Mouse (Mus musculus) heart, postnatal 0 days (tissue): ENCODE data around the gene Scn3b. TPM values are rescaled to one million over a fixed set of nuclear protein-coding genes. Genes with fewer than 3 reads are reported as not detected.

Experiments
- ATAC-seq: fragments of 200-750 bp; cut with Nextera tagmentation; 2 replicates; pipeline ENCODE4 v1.8.0; 2017; ENCODE audit warnings: low read depth, moderate number of reproducible peaks, moderate library complexity; ENCODE audit not compliant: insufficient read depth
- DNase-seq: peaks from one replicate; pipeline ENCODE4 v3.0.0-alpha.2; 2016; ENCODE audit warnings: low spot score
- H3K27ac ChIP-seq: fragments of 300-500 bp; sonication (generic); 2 replicates; pipeline ENCODE4 v1.5.1; 2014; ENCODE audit warnings: low read depth, mild to moderate bottlenecking
- H3K27me3 ChIP-seq: fragments of 300-500 bp; sonication (generic); 2 replicates; pipeline ENCODE4 v1.6.1; 2014; ENCODE audit warnings: low read length, mixed read lengths; ENCODE audit not compliant: control insufficient read depth, insufficient read depth
- H3K36me3 ChIP-seq: fragments of 300-500 bp; sonication (generic); replicated peaks from 2 replicates; pipeline ENCODE4 v1.6.1; 2014; ENCODE audit warnings: low read length, mixed read lengths; ENCODE audit not compliant: control insufficient read depth, insufficient read depth
- H3K4me1 ChIP-seq: fragments of 300-500 bp; sonication (generic); 2 replicates; pipeline ENCODE4 v1.6.1; 2014; ENCODE audit warnings: antibody characterized with exemption; ENCODE audit not compliant: control insufficient read depth, insufficient read depth
- H3K4me2 ChIP-seq: fragments of 300-500 bp; sonication (generic); 2 replicates; pipeline ENCODE4 v1.6.1; 2014; ENCODE audit warnings: low read depth, mild to moderate bottlenecking, low read length, moderate library complexity
- H3K4me3 ChIP-seq: fragments of 300-500 bp; sonication (generic); 2 replicates; pipeline ENCODE4 v1.5.1; 2014; ENCODE audit warnings: low read depth, low read length
- H3K9ac ChIP-seq: fragments of 300-500 bp; sonication (generic); replicated peaks from 2 replicates; pipeline ENCODE4 v1.6.1; 2014; ENCODE audit warnings: low read depth, low read length, mixed read lengths
- H3K9me3 ChIP-seq: fragments of 300-500 bp; sonication (generic); replicated peaks from 2 replicates; pipeline ENCODE4 v1.6.1; 2016; ENCODE audit warnings: low read length; ENCODE audit not compliant: control insufficient read depth
- CTCF ChIP-seq: IDR thresholded peaks from 2 replicates; pipeline ENCODE4 v1.5.1; 2016; ENCODE audit warnings: antibody characterized with exemption, control low read depth, low read depth
- EP300 ChIP-seq: IDR thresholded peaks from 2 replicates; pipeline ENCODE4 v1.6.1; 2016; ENCODE audit warnings: antibody characterized with exemption, low read depth
- WGBS: fragments of 180-500 bp; shearing (Covaris S2); extraction: QIAGEN DNeasy Blood & Tissue Kit; methylation state at CpG from one replicate; pipeline ENCODE4 v1.1.7; 2014; 5-methylcytosine and 5-hydroxymethylcytosine counted together
- polyA plus RNA-seq: library from polyadenylated mRNA; unstranded; fragments of >200 nt; fragmentation: Nextera tagmentation; extraction: Ambion mirVana; gene quantifications from 2 replicates; pipeline ENCODE4 v1.2.1, GENCODE M21; 2015
- total RNA-seq: library from RNA; depleted of rRNA; stranded (reverse); fragments of >200 nt; gene quantifications from 2 replicates; pipeline ENCODE4 v1.2.3, GENCODE M21; 2014; ENCODE audit warnings: low replicate concordance

Scn3b gene
- total and polyA plus RNA-seq, 2 experiments from 2014 or later, result 0.75 to 5.5 TPM

GRCm38 (mm10) chr9:40271075-40271474 is 2.1 kb downstream of the Scn3b start:
- H3K4me3 ChIP-seq, result no peak overlapping the region
- DNase-seq (no peak), ATAC-seq (no peak)
- no peak overlapping the region for H3K4me2 ChIP-seq
- peaks cover 17% of the 10 kb centered on the region for H3K4me1 ChIP-seq
- WGBS, result 45% methylated on average over 3 of the region's 3 CpGs
- H3K27ac ChIP-seq, result no peak overlapping the region
- H3K9me3 ChIP-seq, result no peaks in the 10 kb centered on the region
- no peak overlapping the region for H3K9ac ChIP-seq
- no peaks in the 10 kb centered on the region for H3K36me3 ChIP-seq
- TF ChIP-seq EP300 (no peak), CTCF (no peak)
- peaks cover 18% of the 10 kb centered on the region; the same call in 1 of the 2 replicates for H3K27me3 ChIP-seq

DNA sequence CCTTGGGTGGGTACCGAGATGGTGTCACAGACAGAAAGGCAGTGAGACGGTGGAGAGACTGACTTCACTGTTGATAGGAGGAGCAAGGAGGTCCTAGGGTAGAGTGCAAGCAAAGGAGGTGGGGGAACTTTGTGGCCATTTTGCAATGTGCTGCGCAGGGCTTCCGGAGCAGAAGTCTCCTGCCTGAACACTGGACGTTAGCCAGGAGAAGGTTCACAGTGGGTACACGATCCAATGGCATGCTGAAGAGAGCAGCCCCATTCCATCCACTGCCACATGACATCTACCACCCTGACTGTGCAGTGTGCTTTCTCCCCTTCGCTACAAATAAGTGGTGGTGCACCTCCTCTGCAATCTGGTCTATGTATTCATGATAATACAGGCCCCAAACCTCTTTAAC is 3.8 kb downstream of the Scn3b start:
- 66% methylated on average over 7 of the region's 7 CpGs for WGBS
- Histone ChIP-seq H3K27ac (no peak overlapping the region), H3K9ac (no peak overlapping the region), H3K4me1 (peaks cover 17% of the 10 kb centered on the region), H3K4me3 (no peak overlapping the region), H3K9me3 (no peaks in the 10 kb centered on the region), H3K4me2 (no peak overlapping the region), H3K27me3 (peaks cover 18% of the 10 kb centered on the region; the same call in 1 of the 2 replicates), H3K36me3 (no peaks in the 10 kb centered on the region)
- DNase-seq (no peak), ATAC-seq (no peak)
- TF ChIP-seq EP300 (no peak), CTCF (no peak)

DNA sequence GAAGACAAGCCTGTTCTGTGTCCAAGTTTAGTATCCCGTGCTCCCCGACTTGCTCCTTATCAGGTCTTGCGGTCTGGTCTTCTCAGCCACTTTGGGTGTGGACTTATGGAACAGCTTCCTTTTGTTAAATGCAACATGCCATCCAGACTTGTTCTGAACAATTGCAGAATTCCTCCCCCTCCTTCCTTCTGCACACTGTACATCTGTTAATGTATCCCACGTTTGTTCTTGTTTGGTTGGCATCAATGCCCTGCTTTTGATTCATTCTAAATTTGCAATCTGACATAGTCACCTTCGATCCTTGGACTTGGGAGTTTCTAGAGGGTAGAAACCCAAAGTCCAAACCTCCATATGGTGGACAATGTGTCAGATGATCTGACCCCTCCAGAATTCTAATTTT is 6.9 kb downstream of the Scn3b start:
- no peaks in the 10 kb centered on the region for H3K9me3 ChIP-seq
- WGBS, result 55% methylated on average over 5 of the region's 5 CpGs
- no peak for DNase-seq
- H3K4me1 ChIP-seq, result peaks cover 10% of the 10 kb centered on the region
- H3K27ac ChIP-seq, result no peak overlapping the region
- ATAC-seq, result no peak
- TF ChIP-seq EP300 (no peak), CTCF (no peak)
- no peaks in the 10 kb centered on the region for H3K27me3 ChIP-seq
- no peaks in the 10 kb centered on the region for H3K36me3 ChIP-seq
- H3K4me2 ChIP-seq, result no peak overlapping the region
- no peak overlapping the region for H3K9ac ChIP-seq
- no peak overlapping the region for H3K4me3 ChIP-seq

GRCm38 (mm10) chr9:40277671-40278070 is 8.7 kb downstream of the Scn3b start:
- Histone ChIP-seq H3K27me3 (no peaks in the 10 kb centered on the region), H3K9ac (no peak overlapping the region)
- 75% methylated on average over 3 of the region's 3 CpGs for WGBS

DNA sequence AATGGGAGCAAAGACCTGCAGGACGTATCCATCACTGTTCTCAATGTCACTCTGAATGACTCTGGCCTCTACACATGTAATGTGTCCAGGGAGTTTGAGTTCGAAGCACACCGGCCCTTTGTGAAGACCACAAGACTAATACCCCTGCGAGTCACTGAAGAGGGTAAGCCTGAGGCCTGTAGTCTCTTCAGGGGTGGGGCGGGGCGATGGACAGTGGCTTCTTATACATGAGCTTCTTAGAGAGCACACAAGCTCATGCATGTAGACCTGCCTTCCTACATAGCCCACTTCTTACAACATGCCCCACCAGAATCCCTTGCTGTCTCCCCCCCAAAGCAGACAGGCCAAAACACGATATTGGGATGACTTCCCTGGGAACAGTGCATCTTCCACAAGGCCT is 10.4 kb downstream of the Scn3b start:
- H3K4me3 ChIP-seq, result no peak overlapping the region
- H3K9me3 ChIP-seq, result no peaks in the 10 kb centered on the region
- TF ChIP-seq CTCF (no peak), EP300 (no peak)
- DNase-seq (no peak), ATAC-seq (no peak)
- 83% methylated on average over 7 of the region's 7 CpGs for WGBS
- H3K4me2 ChIP-seq, result no peak overlapping the region
- H3K36me3 ChIP-seq, result no peaks in the 10 kb centered on the region
- no peak overlapping the region for H3K27ac ChIP-seq
- no peaks in the 10 kb centered on the region for H3K27me3 ChIP-seq
- no peak overlapping the region for H3K9ac ChIP-seq
- H3K4me1 ChIP-seq, result no peaks in the 10 kb centered on the region

More at GRCm38 (mm10) chr9:40277671-40278070, 8.7 kb downstream of the Scn3b start:
- Histone ChIP-seq H3K36me3 (no peaks in the 10 kb centered on the region), H3K4me3 (no peak overlapping the region), H3K27ac (no peak overlapping the region), H3K4me2 (no peak overlapping the region), H3K9me3 (no peaks in the 10 kb centered on the region), H3K4me1 (peaks cover 4% of the 10 kb centered on the region)
- DNase-seq, result no peak
- no peak for ATAC-seq
- TF ChIP-seq EP300, result no peak
- TF ChIP-seq CTCF, result no peak

GRCm38 (mm10) chr9:40282968-40283367 is 14.0 kb downstream of the Scn3b start:
- 70% methylated on average over 7 of the region's 7 CpGs for WGBS
- Histone ChIP-seq H3K36me3 (no peaks in the 10 kb centered on the region), H3K9me3 (no peaks in the 10 kb centered on the region), H3K9ac (no peak overlapping the region), H3K4me3 (no peak overlapping the region), H3K27ac (no peak overlapping the region), H3K4me2 (no peak overlapping the region), H3K4me1 (no peaks in the 10 kb centered on the region), H3K27me3 (no peaks in the 10 kb centered on the region)
- ATAC-seq (no peak), DNase-seq (no peak)
- TF ChIP-seq EP300 (no peak), CTCF (no peak)
